Mouse (Mus musculus) midbrain, embryonic 16.5 days (tissue): Measurements from ENCODE around the gene Klb. TPM values are rescaled to one million over a fixed set of nuclear protein-coding genes. Genes with fewer than 3 reads are reported as not detected.

ENCODE experiments used
- ATAC-seq: fragments of 200-750 bp; cut with Nextera tagmentation; 2 replicates; pipeline ENCODE4 v1.8.0; 2017; ENCODE audit warnings: moderate TSS enrichment
- H3K27ac ChIP-seq: fragments of 300-500 bp; sonication (generic); 2 replicates; pipeline ENCODE4 v1.5.1; 2014; ENCODE audit warnings: mild to moderate bottlenecking, low read length, mixed read lengths
- H3K27me3 ChIP-seq: fragments of 300-500 bp; sonication (generic); 2 replicates; pipeline ENCODE4 v1.6.1; 2014; ENCODE audit warnings: low read depth, low read length, mixed read lengths; ENCODE audit not compliant: control insufficient read depth, insufficient read depth
- H3K36me3 ChIP-seq: fragments of 300-500 bp; sonication (generic); 2 replicates; pipeline ENCODE4 v1.6.1; 2014; ENCODE audit warnings: mild to moderate bottlenecking, low read length, moderate library complexity, mixed read lengths; ENCODE audit not compliant: control insufficient read depth, insufficient read depth
- H3K4me1 ChIP-seq: fragments of 300-500 bp; sonication (generic); 2 replicates; pipeline ENCODE4 v1.6.1; 2014; ENCODE audit warnings: mild to moderate bottlenecking, low read length, mixed read lengths; ENCODE audit not compliant: control insufficient read depth, insufficient read depth
- H3K4me2 ChIP-seq: fragments of 300-500 bp; sonication (generic); 2 replicates; pipeline ENCODE4 v1.6.1; 2014; ENCODE audit warnings: mild to moderate bottlenecking, low read length, mixed read lengths
- H3K4me3 ChIP-seq: fragments of 300-500 bp; sonication (generic); 2 replicates; pipeline ENCODE4 v1.5.1; 2014; ENCODE audit warnings: low read depth, mild to moderate bottlenecking, low read length, moderate library complexity, mixed read lengths
- H3K9ac ChIP-seq: fragments of 300-500 bp; sonication (generic); 2 replicates; pipeline ENCODE4 v1.6.1; 2014; ENCODE audit warnings: low read depth, low read length, mixed read lengths
- H3K9me3 ChIP-seq: fragments of 300-500 bp; sonication (generic); replicated peaks from 2 replicates; pipeline ENCODE4 v1.6.1; 2014; ENCODE audit warnings: mild to moderate bottlenecking, low read length, mixed read lengths; ENCODE audit not compliant: control insufficient read depth, poor library complexity, severe bottlenecking
- WGBS: fragments of 180-500 bp; shearing (Covaris S2); extraction: QIAGEN DNeasy Blood & Tissue Kit; methylation state at CpG from one replicate; pipeline ENCODE4 v1.1.7; 2014; 5-methylcytosine and 5-hydroxymethylcytosine counted together
- polyA plus RNA-seq: library from polyadenylated mRNA; unstranded; fragments of >200 nt; fragmentation: Nextera tagmentation; extraction: Ambion mirVana; gene quantifications from 2 replicates; pipeline ENCODE4 v1.2.1, GENCODE M21; 2015

Klb gene
- polyA plus RNA-seq, 1 experiment from 2014 or later, result 0.15 TPM

DNA sequence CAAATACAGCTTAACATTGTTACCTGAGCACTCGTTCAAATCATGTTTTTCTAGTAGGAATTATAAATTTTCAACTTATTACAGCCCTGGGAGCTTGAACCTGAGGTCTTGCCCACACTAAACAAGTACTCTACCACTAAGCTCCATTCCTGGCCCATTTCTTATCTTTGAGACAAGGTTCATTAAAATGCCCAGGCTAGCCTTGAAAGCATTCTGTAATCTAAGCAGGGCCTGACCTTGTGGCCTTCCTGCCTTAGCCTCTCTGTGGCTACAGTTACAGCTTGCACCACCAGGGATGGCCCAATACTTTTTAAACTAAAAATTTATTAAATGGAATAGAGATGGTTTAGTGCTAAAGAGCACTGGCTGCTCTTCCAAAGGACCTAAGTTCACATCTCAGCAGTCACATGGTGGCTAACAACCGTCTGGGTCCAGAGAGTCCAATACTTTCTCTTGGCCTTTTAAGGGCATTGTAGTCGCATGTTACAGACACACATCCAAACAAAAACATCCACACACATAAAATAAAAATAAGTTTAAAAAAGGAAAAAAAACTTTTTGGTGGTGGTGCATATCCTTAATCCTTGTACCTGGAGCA is 23.3 kb upstream of the Klb start:
- no peak for ATAC-seq
- H3K9me3 ChIP-seq, result no peaks in the 10 kb centered on the region
- H3K27ac ChIP-seq, result no peak overlapping the region
- no peaks in the 10 kb centered on the region for H3K27me3 ChIP-seq
- no peak overlapping the region for H3K4me2 ChIP-seq
- WGBS, result 96% methylated on average over 3 of the region's 3 CpGs
- H3K4me1 ChIP-seq, result no peaks in the 10 kb centered on the region
- H3K9ac ChIP-seq, result no peak overlapping the region
- no peaks in the 10 kb centered on the region for H3K36me3 ChIP-seq
- H3K4me3 ChIP-seq, result no peak overlapping the region

- WGBS, result 79% methylated on average over 5 of the region's 5 CpGs
Observed at GRCm38 (mm10) chr5:65326212-65326611, 21.9 kb upstream of the Klb start.

DNA sequence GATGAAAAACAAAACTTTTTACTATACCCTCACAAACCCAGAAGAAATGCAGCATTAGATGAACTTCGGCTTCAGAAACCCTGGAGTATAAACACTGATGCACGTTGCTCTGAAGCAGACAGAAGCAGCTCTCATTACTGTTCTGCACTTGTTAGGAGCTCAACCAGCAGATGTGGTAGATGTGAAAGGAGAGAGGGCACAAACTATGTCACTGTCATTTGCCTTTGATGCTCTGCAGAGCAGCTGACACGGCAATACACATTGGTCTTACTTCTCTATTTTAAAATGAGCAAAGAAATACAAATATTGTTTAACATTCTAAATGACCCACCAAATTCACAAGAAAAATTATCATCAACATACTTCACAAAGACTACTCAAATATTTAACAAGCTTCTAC is 18.1 kb upstream of the Klb start:
- 82% methylated on average over 3 of the region's 3 CpGs for WGBS
- H3K9me3 ChIP-seq, result no peaks in the 10 kb centered on the region
- no peak for ATAC-seq

More at GRCm38 (mm10) chr5:65326212-65326611, 21.9 kb upstream of the Klb start:
- H3K4me1 ChIP-seq, result no peaks in the 10 kb centered on the region
- H3K27me3 ChIP-seq, result no peaks in the 10 kb centered on the region
- no peak overlapping the region for H3K27ac ChIP-seq
- no peak overlapping the region for H3K9ac ChIP-seq
- H3K9me3 ChIP-seq, result no peaks in the 10 kb centered on the region
- ATAC-seq, result no peak
- H3K4me2 ChIP-seq, result no peak overlapping the region
- H3K36me3 ChIP-seq, result no peaks in the 10 kb centered on the region
- H3K4me3 ChIP-seq, result no peak overlapping the region

GRCm38 (mm10) chr5:65334788-65335187 is 13.3 kb upstream of the Klb start:
- 11% methylated on average over 8 of the region's 8 CpGs for WGBS
- Histone ChIP-seq H3K36me3 (no peaks in the 10 kb centered on the region), H3K27me3 (no peaks in the 10 kb centered on the region), H3K27ac (no peak overlapping the region), H3K4me1 (peaks cover 4% of the 10 kb centered on the region; the same call in 1 of the 2 replicates), H3K4me3 (peak overlapping the region; percentile 79), H3K4me2 (peak overlapping the region; percentile 69), H3K9ac (peak overlapping the region; percentile 68), H3K9me3 (no peaks in the 10 kb centered on the region)
- ATAC-seq, result 0 out of 2 replicates have a peak, but pooled peaks have one; percentile 1

More for the DNA sequence above, 18.1 kb upstream of the Klb start:
- no peaks in the 10 kb centered on the region for H3K36me3 ChIP-seq
- no peaks in the 10 kb centered on the region for H3K27me3 ChIP-seq
- no peak overlapping the region for H3K4me3 ChIP-seq
- no peak overlapping the region for H3K9ac ChIP-seq
- H3K27ac ChIP-seq, result no peak overlapping the region
- peaks cover 4% of the 10 kb centered on the region; the same call in 1 of the 2 replicates for H3K4me1 ChIP-seq
- no peak overlapping the region for H3K4me2 ChIP-seq

DNA sequence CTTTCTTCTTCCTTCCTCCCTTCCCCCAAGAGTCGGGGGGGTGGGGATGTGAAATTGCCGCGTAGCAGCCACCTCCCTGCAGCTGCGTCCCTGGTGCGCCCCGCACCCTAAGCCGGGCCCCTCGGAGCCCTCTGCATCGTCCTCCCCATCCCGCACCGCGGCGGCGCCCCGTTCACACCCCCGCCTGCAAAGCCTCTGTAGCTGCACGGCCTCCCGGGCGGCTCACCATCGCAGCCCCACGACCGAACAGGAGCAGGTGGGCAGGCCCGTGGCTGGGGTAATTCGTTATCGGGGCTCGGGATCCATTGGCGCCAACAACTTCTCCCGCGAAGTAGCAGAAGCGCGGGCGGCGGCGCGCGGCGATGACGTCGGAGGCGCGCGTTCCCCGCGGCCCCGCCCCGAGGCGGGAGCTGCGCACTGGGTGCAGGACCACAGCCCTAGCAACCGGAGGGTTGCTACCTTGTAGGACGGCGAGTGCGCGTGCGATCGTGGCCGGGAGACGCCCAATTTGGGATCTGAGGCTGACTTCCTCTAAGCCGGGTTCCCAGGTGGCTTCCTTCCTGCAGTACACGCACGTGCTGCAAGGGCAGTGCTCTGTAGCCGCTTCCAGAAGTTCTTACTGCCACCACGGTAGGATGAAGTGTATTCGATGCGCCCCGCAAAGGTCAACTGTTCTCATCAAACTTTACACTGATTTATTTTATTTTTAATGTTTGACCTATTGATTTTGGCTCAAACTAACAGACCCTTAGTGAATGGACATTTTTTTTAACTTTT is 12.6 kb upstream of the Klb start, which contains the start of gene Rfc1:
Gene Rfc1 (minus strand): TSS at position 373 of the 777 bp plus-strand sequence.
- Histone ChIP-seq H3K27ac (peak within 1 kb of the TSS; percentile 35; the same call in 1 of the 2 replicates), H3K9me3 (no peaks in the 10 kb centered on the region), H3K27me3 (no peaks in the 10 kb centered on the region), H3K36me3 (no peaks in the 10 kb centered on the region), H3K4me3 (peak within 1 kb of the TSS; percentile 79), H3K9ac (peak within 1 kb of the TSS; percentile 68), H3K4me1 (peaks cover 4% of the 10 kb centered on the region; the same call in 1 of the 2 replicates), H3K4me2 (peak within 1 kb of the TSS; percentile 69)
- ATAC-seq, result peak; percentile 98
- WGBS, result under 1% methylated on average over 65 of the region's 65 CpGs

- ATAC-seq, result no peak
- 37% methylated on average over 4 of the region's 4 CpGs for WGBS
Observed at GRCm38 (mm10) chr5:65336075-65336355, 12.1 kb upstream of the Klb start.

GRCm38 (mm10) chr5:65338394-65338793 is 9.7 kb upstream of the Klb start:
- ATAC-seq, result no peak
- no peak overlapping the region for H3K4me2 ChIP-seq
- H3K9me3 ChIP-seq, result no peaks in the 10 kb centered on the region
- no peak overlapping the region for H3K9ac ChIP-seq
- WGBS, result 88% methylated on average over 6 of the region's 6 CpGs
- no peaks in the 10 kb centered on the region for H3K36me3 ChIP-seq
- no peak overlapping the region for H3K4me3 ChIP-seq
- H3K27me3 ChIP-seq, result no peaks in the 10 kb centered on the region
- H3K27ac ChIP-seq, result no peak overlapping the region
- H3K4me1 ChIP-seq, result peaks cover 4% of the 10 kb centered on the region; the same call in 1 of the 2 replicates

More at GRCm38 (mm10) chr5:65336075-65336355, 12.1 kb upstream of the Klb start:
- no peaks in the 10 kb centered on the region for H3K27me3 ChIP-seq
- H3K9me3 ChIP-seq, result no peaks in the 10 kb centered on the region
- peak overlapping the region; percentile 69 for H3K4me2 ChIP-seq
- H3K4me3 ChIP-seq, result peak overlapping the region; percentile 79
- H3K9ac ChIP-seq, result no peak overlapping the region
- H3K27ac ChIP-seq, result no peak overlapping the region
- peaks cover 4% of the 10 kb centered on the region; the same call in 1 of the 2 replicates for H3K4me1 ChIP-seq
- H3K36me3 ChIP-seq, result no peaks in the 10 kb centered on the region

DNA sequence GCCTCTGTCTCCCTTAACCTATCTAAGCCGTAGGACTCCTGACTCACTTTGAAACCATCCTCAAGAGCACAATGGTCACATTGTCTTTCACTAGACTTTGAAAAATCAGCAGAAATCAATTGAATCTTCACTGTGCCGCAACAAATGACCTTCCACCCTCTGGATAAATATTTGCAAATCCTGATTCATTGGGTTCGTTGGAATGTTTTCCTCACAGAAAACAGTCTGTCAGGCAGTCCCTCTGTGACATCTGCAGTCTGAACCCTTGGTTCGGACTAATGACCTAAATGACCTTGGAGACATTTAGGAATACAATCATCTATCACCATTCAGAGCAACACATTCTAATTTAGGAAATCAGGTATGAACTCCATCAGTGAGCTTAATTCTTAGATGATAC is 7.9 kb upstream of the Klb start:
- ATAC-seq, result no peak
- Histone ChIP-seq H3K36me3 (no peaks in the 10 kb centered on the region), H3K9me3 (no peaks in the 10 kb centered on the region), H3K27ac (no peak overlapping the region), H3K27me3 (no peaks in the 10 kb centered on the region), H3K4me2 (no peak overlapping the region), H3K4me1 (no peaks in the 10 kb centered on the region), H3K4me3 (no peak overlapping the region), H3K9ac (no peak overlapping the region)
- WGBS, result 66% methylated on average over 4 of the region's 4 CpGs

DNA sequence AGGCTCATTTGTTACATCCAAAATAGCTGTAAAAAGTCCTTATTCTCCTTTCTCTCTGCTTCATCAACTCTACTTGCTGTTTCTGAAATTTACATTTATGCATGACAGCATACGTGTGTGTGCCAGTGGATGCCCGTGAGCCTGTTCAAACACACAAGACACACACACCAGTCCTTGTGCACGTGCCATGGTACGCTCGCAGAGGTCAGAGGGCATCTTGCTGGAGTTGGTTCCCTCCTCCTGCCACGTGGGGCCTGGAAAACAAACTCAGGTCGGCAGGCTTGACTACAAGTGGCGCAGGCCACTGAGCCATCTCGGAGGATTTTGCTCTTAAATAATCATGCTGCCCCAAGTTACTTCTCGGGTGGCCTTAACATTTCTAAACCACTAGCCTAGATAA is 2.4 kb downstream of the Klb start:
- Histone ChIP-seq H3K4me3 (no peak overlapping the region), H3K9me3 (no peaks in the 10 kb centered on the region), H3K4me2 (no peak overlapping the region), H3K9ac (no peak overlapping the region), H3K27ac (no peak overlapping the region), H3K36me3 (no peaks in the 10 kb centered on the region), H3K4me1 (no peaks in the 10 kb centered on the region), H3K27me3 (no peaks in the 10 kb centered on the region)
- ATAC-seq, result no peak
- WGBS, result 78% methylated on average over 10 of the region's 10 CpGs
